Mouse (Mus musculus) erythroblast, embryonic 14.5 days (primary cell): ENCODE measurements around the gene Tlk2.

Experiments
- GATA1 ChIP-seq: IDR thresholded peaks from 2 replicates; pipeline ENCODE4 v1.6.1; 2012; ENCODE audit warnings: low read length, inconsistent platforms, mixed read lengths
- TAL1 ChIP-seq: IDR thresholded peaks from 3 replicates; pipeline ENCODE4 v1.6.1; 2012; ENCODE audit warnings: low read length, inconsistent platforms, mixed read lengths

GRCm38 (mm10) chr11:105166780-105167179 is 11.8 kb upstream of the Tlk2 start:
- TF ChIP-seq TAL1 (no peak), GATA1 (no peak)
